Mouse (Mus musculus) spleen, postnatal 4 days (tissue): ENCODE data around the gene Cald1.

ENCODE experiments used
- DNase-seq, 2 experiments: peaks; one replicate each; pipeline ENCODE4 v3.0.0; 2022; ENCODE audit warnings: low spot score in 2 of 2

Gene Cald1

GRCm38 (mm10) chr6:34717651-34718050 is 119.4 kb downstream of the Cald1 start:
- no peak for DNase-seq

DNA sequence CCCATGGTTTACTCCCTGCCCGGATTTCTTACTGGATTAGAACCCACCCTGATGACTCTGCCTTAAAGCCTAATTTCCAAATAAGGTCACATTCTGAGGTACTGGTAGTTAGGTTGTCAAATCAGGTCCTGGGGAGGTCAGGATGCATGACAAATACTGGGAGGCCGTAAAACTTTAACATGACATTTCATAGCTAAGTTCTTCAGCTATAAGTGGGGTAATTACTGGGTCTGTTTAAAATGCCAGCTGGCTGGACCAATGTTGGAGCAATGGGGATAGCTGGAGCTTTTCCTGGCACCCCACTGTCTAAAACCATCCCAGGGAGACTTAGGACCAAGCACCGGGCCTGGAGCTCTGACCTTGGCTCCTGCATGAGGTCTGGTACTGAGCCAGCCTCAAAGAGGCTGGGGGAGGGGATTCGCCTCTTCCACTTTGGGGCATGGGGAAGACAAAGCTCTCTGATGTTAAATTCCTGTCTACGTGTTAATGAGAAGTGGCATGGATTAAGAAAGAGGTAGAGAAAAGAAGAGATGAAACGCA is 120.9 kb downstream of the Cald1 start:
- DNase-seq = no peak

DNA sequence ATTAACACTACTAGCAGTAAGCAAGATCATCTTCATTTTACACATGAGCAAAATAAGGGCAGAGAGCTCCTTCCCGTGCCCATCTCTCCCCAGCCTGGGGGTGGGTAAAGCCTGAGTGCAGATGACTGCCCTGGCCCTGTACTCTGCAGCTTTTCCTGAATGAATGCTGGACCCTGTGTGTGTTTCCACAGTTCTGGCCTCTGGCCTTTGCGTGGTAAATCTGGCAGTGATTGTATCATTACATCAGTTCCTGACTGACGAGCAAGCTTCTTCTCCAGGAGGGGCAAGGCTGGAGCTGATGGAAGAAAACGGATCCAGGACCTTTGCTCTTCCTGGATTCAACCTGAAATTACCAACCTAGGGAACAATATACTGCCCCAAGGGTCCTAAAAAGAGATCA is 122.1 kb downstream of the Cald1 start:
- no peak for DNase-seq

DNA sequence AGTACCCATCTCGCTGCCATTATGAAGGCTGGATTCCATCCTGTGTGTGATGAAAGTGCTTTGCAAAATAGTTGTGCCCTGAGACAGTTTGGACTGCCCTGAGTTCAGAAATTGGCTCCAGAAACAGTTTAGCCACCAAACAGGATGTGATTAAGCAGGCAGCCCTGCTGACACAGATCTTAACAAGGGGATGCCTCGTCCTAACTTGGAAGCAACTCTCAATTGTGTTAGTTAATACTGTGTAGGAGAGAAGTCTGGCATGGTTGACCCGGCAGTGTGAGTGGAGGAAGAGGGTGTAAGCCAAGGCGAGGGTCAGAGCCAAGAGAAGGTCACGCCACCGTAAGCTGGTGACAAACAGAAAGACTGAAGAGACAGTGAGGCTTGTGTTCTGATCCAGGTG is 123.4 kb downstream of the Cald1 start:
- DNase-seq = no peak

- DNase-seq = no peak
Measured at GRCm38 (mm10) chr6:34722660-34723059, 124.4 kb downstream of the Cald1 start.

GRCm38 (mm10) chr6:34723250-34723904 is 125.1 kb downstream of the Cald1 start:
- DNase-seq = no peak

- no peak for DNase-seq
Measured at GRCm38 (mm10) chr6:34725660-34726059, 127.4 kb downstream of the Cald1 start.

DNA sequence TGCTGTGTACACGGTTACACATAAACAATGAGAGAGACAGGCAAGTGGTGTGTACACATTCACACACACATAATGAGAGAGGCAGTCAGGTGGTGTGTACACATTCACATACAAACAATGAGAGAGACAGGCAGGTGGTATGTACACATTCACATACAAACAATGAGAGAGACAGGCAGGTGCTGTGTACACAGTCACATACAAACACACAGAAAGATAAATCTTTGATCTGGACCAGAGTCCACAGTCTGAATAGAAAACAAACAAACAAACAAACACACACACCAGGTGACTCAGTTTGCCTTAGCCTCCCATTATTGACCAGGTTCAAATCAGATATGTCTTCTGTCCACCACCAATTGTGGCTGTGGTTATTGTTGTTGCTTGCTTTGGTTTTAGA is 127.8 kb downstream of the Cald1 start:
- DNase-seq = no peak

- no peak for DNase-seq
Measured at GRCm38 (mm10) chr6:34727316-34727983, 129.2 kb downstream of the Cald1 start.

- DNase-seq = no peak
Measured at GRCm38 (mm10) chr6:34729449-34730151, 131.3 kb downstream of the Cald1 start.

- DNase-seq = no peak
Measured at GRCm38 (mm10) chr6:34731007-34731406, 132.7 kb downstream of the Cald1 start.

- no peak for DNase-seq
Measured at GRCm38 (mm10) chr6:34731529-34731928, 133.2 kb downstream of the Cald1 start.

DNA sequence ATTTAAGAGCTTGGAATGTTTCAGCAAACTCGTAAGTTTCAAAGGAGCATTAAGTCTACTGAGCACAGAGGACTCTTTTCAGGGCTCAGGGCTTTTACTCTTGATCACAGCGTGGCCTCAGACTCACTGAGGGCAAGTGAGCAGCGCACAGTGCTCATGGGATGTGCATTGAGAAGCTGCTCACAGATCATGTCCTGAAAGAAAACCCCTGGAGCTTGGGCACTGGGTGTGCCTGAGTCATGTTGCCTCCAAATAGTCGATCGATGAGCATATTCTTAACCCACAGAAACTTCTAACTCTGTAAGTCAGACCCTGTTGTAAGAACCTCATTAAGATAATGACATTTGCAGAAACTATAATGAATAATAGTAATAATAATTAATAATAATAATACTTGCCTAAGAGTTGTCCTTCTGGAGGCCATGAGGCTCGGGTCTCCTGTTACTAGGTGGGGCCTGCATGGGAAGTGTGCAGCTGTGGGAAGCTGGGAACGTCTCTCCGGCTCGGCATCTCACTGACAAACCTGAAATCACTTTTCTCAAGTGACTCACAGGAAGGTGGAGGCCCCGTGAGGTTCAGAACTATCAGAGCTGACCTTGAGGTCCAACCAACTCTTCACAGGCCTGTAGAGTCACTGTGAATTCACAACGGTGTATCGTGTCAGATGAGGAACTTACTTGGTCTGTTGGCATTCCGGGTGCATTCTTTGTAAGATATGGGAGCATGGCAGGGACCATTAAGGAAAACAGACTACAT is 136.8 kb downstream of the Cald1 start:
- no peak for DNase-seq

DNA sequence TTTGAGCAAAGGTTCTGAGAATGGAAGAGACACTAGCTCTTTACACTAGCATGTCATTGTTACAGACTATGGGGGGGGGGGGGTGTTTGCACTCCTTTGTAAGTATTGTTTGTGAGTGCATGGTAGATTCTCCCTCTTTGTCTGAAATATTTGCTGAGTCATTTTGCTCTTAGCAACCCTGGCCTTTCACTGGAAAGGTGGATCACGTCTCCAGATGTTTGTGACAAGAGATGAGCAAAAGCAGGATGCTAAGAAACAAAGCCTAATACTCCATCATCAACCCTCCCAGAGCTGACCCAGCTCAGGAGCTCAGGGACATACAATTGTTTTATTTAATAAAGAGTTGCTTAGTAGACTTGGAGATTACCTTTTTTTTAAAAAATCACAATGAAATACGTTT is 138.6 kb downstream of the Cald1 start:
- DNase-seq = no peak

GRCm38 (mm10) chr6:34743946-34744345 is 145.6 kb downstream of the Cald1 start:
- DNase-seq = no peak

DNA sequence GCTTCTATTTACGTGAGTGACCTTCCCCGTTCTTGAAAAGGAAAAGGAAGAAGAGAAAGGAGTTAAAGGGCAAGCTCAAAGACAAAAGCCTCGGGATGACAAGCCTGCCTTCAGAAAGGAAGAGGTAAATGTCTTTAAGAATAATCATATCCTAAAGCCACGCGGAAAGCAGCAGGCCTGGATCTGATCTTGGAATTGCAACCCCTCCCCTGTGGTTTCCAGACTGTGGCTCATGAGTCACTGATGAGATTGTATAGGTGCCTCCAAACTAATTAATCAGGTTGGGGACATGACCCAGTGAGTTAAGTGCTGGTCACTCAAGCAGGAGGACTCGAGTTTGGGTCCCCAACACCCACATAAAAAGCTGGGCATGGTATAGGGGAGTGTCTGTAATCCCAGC is 149.5 kb downstream of the Cald1 start:
- no peak for DNase-seq

DNA sequence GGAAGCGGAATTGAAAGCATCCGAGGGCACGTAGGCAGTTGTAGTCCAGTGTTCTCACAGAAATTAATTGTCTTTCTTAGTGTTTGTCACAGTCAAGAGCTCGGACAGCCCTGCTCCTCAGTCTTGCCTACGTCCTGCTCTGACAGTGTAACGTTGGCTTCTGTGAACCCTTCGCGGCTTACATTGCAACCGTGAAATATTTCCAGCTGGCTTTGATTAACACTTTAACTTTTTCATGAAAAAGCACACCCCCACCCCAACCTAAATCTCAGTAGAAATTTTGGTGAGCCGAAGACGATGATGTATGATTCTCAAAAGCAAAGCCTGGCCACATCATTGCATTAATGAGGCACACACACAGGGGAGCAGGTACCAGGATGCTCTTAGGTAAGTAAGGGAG is 150.3 kb downstream of the Cald1 start:
- no peak for DNase-seq

- DNase-seq = no peak
Measured at GRCm38 (mm10) chr6:34749526-34749925, 151.2 kb downstream of the Cald1 start.

DNA sequence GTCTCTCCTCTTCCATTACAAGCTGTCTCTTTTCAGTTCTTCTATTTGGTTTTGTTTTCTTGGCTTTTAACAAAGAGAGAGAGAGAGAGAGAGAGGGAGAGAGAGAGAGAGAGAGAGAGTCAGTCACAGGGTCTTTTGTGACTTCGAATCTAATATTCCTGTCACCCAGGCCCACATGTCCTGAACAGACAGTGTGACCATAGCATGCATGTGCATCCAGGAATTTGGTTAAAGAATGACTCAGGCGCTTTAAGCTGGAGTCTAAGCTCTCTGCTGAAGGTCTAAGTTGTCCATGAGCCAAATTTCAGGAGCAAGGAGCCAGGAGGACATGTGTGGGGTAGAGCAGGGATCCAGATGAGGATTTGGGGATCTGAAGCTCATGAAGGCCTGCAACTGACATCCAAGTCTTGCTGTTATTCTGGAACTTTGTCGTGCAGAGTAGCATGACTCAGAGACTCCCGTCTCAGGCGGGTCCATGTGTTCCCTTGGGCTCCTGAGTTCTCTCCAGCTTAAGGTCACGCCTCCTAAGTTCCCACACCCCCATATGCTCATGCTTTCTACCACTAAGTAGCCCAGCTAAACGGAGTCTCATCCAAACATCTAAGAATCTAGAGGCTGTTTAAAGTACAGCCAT is 152.3 kb downstream of the Cald1 start:
- DNase-seq = no peak

DNA sequence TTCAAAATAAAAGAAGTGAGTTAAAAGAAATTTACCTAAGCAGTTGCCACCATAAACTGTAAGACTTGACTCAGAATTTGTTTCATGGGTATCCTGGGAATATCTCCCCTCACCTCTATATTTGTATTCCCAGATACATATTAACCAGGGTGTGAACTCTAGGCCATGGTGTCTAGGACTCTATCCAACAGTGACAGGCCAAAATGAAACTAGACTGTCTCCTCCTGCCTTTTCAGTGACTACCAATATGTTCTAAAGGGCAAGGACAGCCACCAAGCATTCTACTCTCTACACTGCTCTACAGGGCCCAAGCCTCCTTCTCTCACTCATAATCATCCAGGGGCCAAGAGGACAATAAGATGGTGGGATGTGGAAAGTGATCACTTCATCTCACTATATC is 153.3 kb downstream of the Cald1 start:
- DNase-seq = no peak

DNA sequence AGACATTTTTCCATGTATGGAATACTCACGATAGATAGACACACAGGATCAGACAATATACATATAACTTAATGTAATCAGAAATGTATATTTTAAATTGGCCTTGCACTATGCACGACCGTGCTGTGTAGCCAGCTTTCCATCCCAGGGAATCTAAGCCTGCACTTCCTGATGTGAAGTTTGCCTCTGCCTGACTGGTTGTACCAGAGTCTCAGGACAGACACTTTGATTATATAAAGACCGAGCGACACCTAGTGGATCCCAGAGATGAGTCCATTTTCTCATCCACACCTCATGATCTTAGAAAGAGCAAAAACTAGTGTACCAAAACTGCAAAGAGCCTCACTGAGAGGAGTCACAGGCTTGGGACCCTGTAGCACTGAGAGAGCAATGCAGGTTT is 156.1 kb downstream of the Cald1 start:
- no peak for DNase-seq

- DNase-seq = no peak
Measured at GRCm38 (mm10) chr6:34758340-34758739, 160.0 kb downstream of the Cald1 start.
